Mouse (Mus musculus): Measurements from ENCODE around the gene Pitpnc1. TPM values are rescaled to one million over a fixed set of nuclear protein-coding genes. Genes with fewer than 3 reads are reported as not detected.

Pitpnc1 gene
- polyA plus RNA-seq, 1 experiment from 2014 or later, result 5.0 TPM

- Histone ChIP-seq H3K36me3 (ENCODE audit: control insufficient read depth, insufficient read depth, low read length) (no peaks in the 10 kb centered on the region), H3K9ac (ENCODE audit: low read length) (no peak overlapping the region), H3K27ac (replicated peaks) (no peak overlapping the region), H3K4me1 (replicated peaks; ENCODE audit: control insufficient read depth, insufficient read depth) (no peaks in the 10 kb centered on the region), H3K4me3 (ENCODE audit: low read depth, low read length) (no peak overlapping the region), H3K27me3 (ENCODE audit: control insufficient read depth, insufficient read depth, low read length) (no peaks in the 10 kb centered on the region), H3K9me3 (ENCODE audit: control insufficient read depth, low read length) (no peaks in the 10 kb centered on the region), H3K4me2 (replicated peaks; ENCODE audit: low read depth) (no peak overlapping the region)
- 89% methylated on average over 1 of the region's 1 CpGs for WGBS
- no peak for TF ChIP-seq EP300 (optimal IDR thresholded peaks at IDR 0.05)
- TF ChIP-seq CTCF (IDR thresholded peaks at IDR 0.05; ENCODE audit: low read depth), result no peak
- DNase-seq (ENCODE audit: low spot score) (no peak), ATAC-seq (ENCODE audit: low FRiP score, low TSS enrichment) (no peak)
Measured at GRCm38 (mm10) chr11:107226431-107226830, 244.1 kb downstream of the Pitpnc1 start.

GRCm38 (mm10) chr11:107226013-107226412, 244.5 kb downstream of the Pitpnc1 start:
- no peak for TF ChIP-seq EP300 (optimal IDR thresholded peaks at IDR 0.05)
- TF ChIP-seq CTCF (IDR thresholded peaks at IDR 0.05; ENCODE audit: low read depth), result no peak
- no peak for DNase-seq (ENCODE audit: low spot score)
- Histone ChIP-seq H3K36me3 (ENCODE audit: control insufficient read depth, insufficient read depth, low read length) (no peaks in the 10 kb centered on the region), H3K27ac (replicated peaks) (no peak overlapping the region), H3K27me3 (ENCODE audit: control insufficient read depth, insufficient read depth, low read length) (no peaks in the 10 kb centered on the region), H3K4me2 (replicated peaks; ENCODE audit: low read depth) (no peak overlapping the region), H3K4me3 (ENCODE audit: low read depth, low read length) (no peak overlapping the region), H3K9ac (ENCODE audit: low read length) (no peak overlapping the region), H3K9me3 (ENCODE audit: control insufficient read depth, low read length) (no peaks in the 10 kb centered on the region), H3K4me1 (replicated peaks; ENCODE audit: control insufficient read depth, insufficient read depth) (no peaks in the 10 kb centered on the region)
- no peak for ATAC-seq (ENCODE audit: low FRiP score, low TSS enrichment)
- WGBS, result 92% methylated on average over 10 of the region's 10 CpGs

- ATAC-seq (ENCODE audit: low FRiP score, low TSS enrichment), result no peak
- no peak overlapping the region for H3K9ac ChIP-seq (ENCODE audit: low read length)
- no peak for TF ChIP-seq CTCF (IDR thresholded peaks at IDR 0.05; ENCODE audit: low read depth)
- no peak for TF ChIP-seq EP300 (optimal IDR thresholded peaks at IDR 0.05)
- no peaks in the 10 kb centered on the region for H3K36me3 ChIP-seq (ENCODE audit: control insufficient read depth, insufficient read depth, low read length)
- H3K4me2 ChIP-seq (replicated peaks; ENCODE audit: low read depth), result no peak overlapping the region
- H3K4me1 ChIP-seq (replicated peaks; ENCODE audit: control insufficient read depth, insufficient read depth), result no peaks in the 10 kb centered on the region
- H3K9me3 ChIP-seq (ENCODE audit: control insufficient read depth, low read length), result no peaks in the 10 kb centered on the region
- no peak overlapping the region for H3K27ac ChIP-seq (replicated peaks)
- no peaks in the 10 kb centered on the region for H3K27me3 ChIP-seq (ENCODE audit: control insufficient read depth, insufficient read depth, low read length)
- no peak for DNase-seq (ENCODE audit: low spot score)
- no peak overlapping the region for H3K4me3 ChIP-seq (ENCODE audit: low read depth, low read length)
- WGBS, result 72% methylated on average over 5 of the region's 5 CpGs
Measured at GRCm38 (mm10) chr11:107225301-107225700, 245.2 kb downstream of the Pitpnc1 start.

- DNase-seq (ENCODE audit: low spot score) (no peak), ATAC-seq (ENCODE audit: low FRiP score, low TSS enrichment) (no peak)
- Histone ChIP-seq H3K4me1 (replicated peaks; ENCODE audit: control insufficient read depth, insufficient read depth) (no peaks in the 10 kb centered on the region), H3K27ac (replicated peaks) (no peak overlapping the region), H3K27me3 (ENCODE audit: control insufficient read depth, insufficient read depth, low read length) (no peaks in the 10 kb centered on the region), H3K9me3 (ENCODE audit: control insufficient read depth, low read length) (no peaks in the 10 kb centered on the region), H3K4me2 (replicated peaks; ENCODE audit: low read depth) (no peak overlapping the region), H3K9ac (ENCODE audit: low read length) (no peak overlapping the region), H3K4me3 (ENCODE audit: low read depth, low read length) (no peak overlapping the region), H3K36me3 (ENCODE audit: control insufficient read depth, insufficient read depth, low read length) (no peaks in the 10 kb centered on the region)
- TF ChIP-seq EP300 (optimal IDR thresholded peaks at IDR 0.05), result no peak
- no peak for TF ChIP-seq CTCF (IDR thresholded peaks at IDR 0.05; ENCODE audit: low read depth)
- 50% methylated on average over 8 of the region's 8 CpGs for WGBS
Measured at GRCm38 (mm10) chr11:107223667-107224214, 246.8 kb downstream of the Pitpnc1 start.

- Histone ChIP-seq H3K4me3 (ENCODE audit: low read depth, low read length) (no peak overlapping the region), H3K9ac (ENCODE audit: low read length) (no peak overlapping the region), H3K4me2 (replicated peaks; ENCODE audit: low read depth) (no peak overlapping the region), H3K27me3 (ENCODE audit: control insufficient read depth, insufficient read depth, low read length) (no peaks in the 10 kb centered on the region), H3K36me3 (ENCODE audit: control insufficient read depth, insufficient read depth, low read length) (no peaks in the 10 kb centered on the region), H3K9me3 (ENCODE audit: control insufficient read depth, low read length) (no peaks in the 10 kb centered on the region), H3K4me1 (replicated peaks; ENCODE audit: control insufficient read depth, insufficient read depth) (no peaks in the 10 kb centered on the region), H3K27ac (replicated peaks) (no peak overlapping the region)
- 58% methylated on average over 1 of the region's 1 CpGs for WGBS
- TF ChIP-seq CTCF (IDR thresholded peaks at IDR 0.05; ENCODE audit: low read depth) (peak; percentile 15; the same call in 1 of the 2 replicates), EP300 (optimal IDR thresholded peaks at IDR 0.05) (no peak)
- DNase-seq (ENCODE audit: low spot score), result no peak
- no peak for ATAC-seq (ENCODE audit: low FRiP score, low TSS enrichment)
Measured at GRCm38 (mm10) chr11:107223169-107223561, 247.3 kb downstream of the Pitpnc1 start.

GRCm38 (mm10) chr11:107222531-107223168, 247.8 kb downstream of the Pitpnc1 start:
- no peak overlapping the region for H3K4me2 ChIP-seq (replicated peaks; ENCODE audit: low read depth)
- no peak overlapping the region for H3K4me3 ChIP-seq (ENCODE audit: low read depth, low read length)
- no peak for ATAC-seq (ENCODE audit: low FRiP score, low TSS enrichment)
- DNase-seq (ENCODE audit: low spot score), result no peak
- no peaks in the 10 kb centered on the region for H3K27me3 ChIP-seq (ENCODE audit: control insufficient read depth, insufficient read depth, low read length)
- H3K9me3 ChIP-seq (ENCODE audit: control insufficient read depth, low read length), result no peaks in the 10 kb centered on the region
- TF ChIP-seq CTCF (IDR thresholded peaks at IDR 0.05; ENCODE audit: low read depth), result no peak
- no peak for TF ChIP-seq EP300 (optimal IDR thresholded peaks at IDR 0.05)
- H3K4me1 ChIP-seq (replicated peaks; ENCODE audit: control insufficient read depth, insufficient read depth), result no peaks in the 10 kb centered on the region
- no peak overlapping the region for H3K27ac ChIP-seq (replicated peaks)
- 62% methylated on average over 12 of the region's 12 CpGs for WGBS
- no peaks in the 10 kb centered on the region for H3K36me3 ChIP-seq (ENCODE audit: control insufficient read depth, insufficient read depth, low read length)
- H3K9ac ChIP-seq (ENCODE audit: low read length), result no peak overlapping the region

Measured in stomach, postnatal 0 days (tissue).